Mouse (Mus musculus): ENCODE results near the gene Atg16l1.

DNA sequence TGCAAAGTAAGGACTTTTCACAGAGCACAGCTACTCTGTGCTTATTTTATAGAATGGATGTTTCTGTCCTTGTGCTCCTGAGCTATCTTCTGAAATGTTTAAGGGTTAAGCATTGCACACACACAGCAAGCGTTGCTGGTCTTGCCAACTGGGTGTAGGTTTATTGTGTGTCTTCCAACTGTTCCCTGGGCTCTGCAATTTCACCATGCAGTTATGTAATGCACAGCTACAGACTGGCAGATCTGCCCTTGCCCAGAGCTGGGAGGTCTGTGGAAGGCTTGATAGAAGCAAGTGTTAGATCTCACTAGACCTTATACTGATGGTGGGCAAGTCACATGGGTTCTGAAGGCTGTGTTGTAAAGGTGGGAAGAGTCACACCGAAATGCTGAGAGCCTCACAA is 42.6 kb downstream of the Atg16l1 start:
- TF ChIP-seq POLR2A (IDR thresholded peaks at IDR 0.05; ENCODE audit: extremely low read depth, insufficient read depth, low read length) = no peak
- TF ChIP-seq CTCF (IDR thresholded peaks at IDR 0.05; ENCODE audit: extremely low read depth, insufficient read depth, low read length) = no peak
